Mouse (Mus musculus) neural tube, embryonic 11.5 days (tissue): ENCODE measurements at regions not wholly inside any gene's neighbourhood (a gene's known extent, or its start where the extent isn't known, plus 50 kb on each side); places are given as distances from the start of the nearest gene placed in this dataset.
A peak's percentile ranks its signal among the peaks of the same experiment; 100 is the strongest.

Experiments
- ATAC-seq: fragments of 200-750 bp; cut with Nextera tagmentation; 2 replicates; pipeline ENCODE4 v1.8.0; 2017; ENCODE audit warnings: moderate number of reproducible peaks, mild to moderate bottlenecking, moderate TSS enrichment, moderate library complexity; ENCODE audit not compliant: insufficient read depth, low FRiP score, low TSS enrichment
- DNase-seq: peaks from one replicate; pipeline ENCODE4 v3.0.0-alpha.2; 2015; ENCODE audit warnings: low spot score
- H3K27ac ChIP-seq: fragments of 300-500 bp; sonication (generic); 2 replicates; pipeline ENCODE4 v1.5.1; 2014; ENCODE audit warnings: low read depth, mild to moderate bottlenecking, low read length
- H3K27me3 ChIP-seq: fragments of 300-500 bp; sonication (generic); 2 replicates; pipeline ENCODE4 v1.6.1; 2014; ENCODE audit warnings: mild to moderate bottlenecking, low read length, mixed read lengths; ENCODE audit not compliant: control insufficient read depth, insufficient read depth
- H3K36me3 ChIP-seq: fragments of 300-500 bp; sonication (generic); 2 replicates; pipeline ENCODE4 v1.6.1; 2014; ENCODE audit warnings: mild to moderate bottlenecking, low read length, moderate library complexity, mixed read lengths; ENCODE audit not compliant: control insufficient read depth, insufficient read depth
- H3K4me1 ChIP-seq: fragments of 300-500 bp; sonication (generic); 2 replicates; pipeline ENCODE4 v1.6.1; 2014; ENCODE audit warnings: low read length, mixed read lengths; ENCODE audit not compliant: control insufficient read depth, insufficient read depth
- H3K4me2 ChIP-seq: fragments of 300-500 bp; sonication (generic); 2 replicates; pipeline ENCODE4 v1.6.1; 2014; ENCODE audit warnings: low read depth, mild to moderate bottlenecking, moderate library complexity
- H3K4me3 ChIP-seq: fragments of 300-500 bp; sonication (generic); 2 replicates; pipeline ENCODE4 v1.5.1; 2014; ENCODE audit warnings: low read depth, low read length
- H3K9ac ChIP-seq: fragments of 300-500 bp; sonication (generic); 2 replicates; pipeline ENCODE4 v1.6.1; 2014; ENCODE audit warnings: mild to moderate bottlenecking, low read length
- H3K9me3 ChIP-seq: fragments of 300-500 bp; sonication (generic); 2 replicates; pipeline ENCODE4 v1.6.1; 2016; ENCODE audit warnings: low read length; ENCODE audit not compliant: control insufficient read depth
- WGBS: fragments of 180-500 bp; shearing (Covaris S2); extraction: QIAGEN DNeasy Blood & Tissue Kit; methylation state at CpG from one replicate; pipeline ENCODE4 v1.1.7; 2014; 5-methylcytosine and 5-hydroxymethylcytosine counted together

DNA sequence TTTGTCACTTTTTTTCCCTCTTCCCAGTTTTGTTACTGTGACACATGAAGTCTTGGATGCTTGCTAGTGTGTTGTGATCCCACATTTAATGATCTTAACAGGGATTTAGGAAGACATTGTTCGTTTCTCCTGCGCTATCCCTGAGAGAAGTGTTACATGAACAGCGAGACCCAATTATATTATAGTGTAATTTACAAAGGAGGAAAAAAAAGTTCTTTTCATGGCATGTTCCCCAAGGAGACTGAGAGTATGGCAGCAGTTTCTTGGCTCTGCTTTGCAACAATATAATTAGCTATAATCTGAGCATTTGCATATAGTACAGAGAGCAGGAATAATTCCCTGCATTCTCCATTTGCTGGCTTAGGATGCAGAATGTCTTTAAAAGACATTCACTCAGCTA lies 168.6 kb downstream of the Insc start:
- Histone ChIP-seq H3K27me3 (no peaks in the 10 kb centered on the region), H3K9me3 (0 out of 2 replicates have a peak, but pooled peaks cover 3% of the 10 kb centered on the region), H3K4me3 (no peak overlapping the region), H3K9ac (no peak overlapping the region), H3K27ac (no peak overlapping the region), H3K4me2 (no peak overlapping the region), H3K36me3 (no peaks in the 10 kb centered on the region), H3K4me1 (no peaks in the 10 kb centered on the region)
- WGBS, result 94% methylated on average over 3 of the region's 3 CpGs
- no peak for DNase-seq
- ATAC-seq, result no peak

GRCm38 (mm10) chr7:114922155-114922554 lies 178.7 kb downstream of the Insc start:
- ATAC-seq (peak; percentile 73), DNase-seq (peak; percentile 78)
- no peak overlapping the region for H3K4me2 ChIP-seq
- H3K4me1 ChIP-seq, result no peaks in the 10 kb centered on the region
- H3K27me3 ChIP-seq, result no peaks in the 10 kb centered on the region
- no peak overlapping the region for H3K9ac ChIP-seq
- H3K9me3 ChIP-seq, result no peaks in the 10 kb centered on the region
- 9% methylated on average over 3 of the region's 3 CpGs for WGBS
- no peak overlapping the region for H3K27ac ChIP-seq
- H3K36me3 ChIP-seq, result no peaks in the 10 kb centered on the region
- H3K4me3 ChIP-seq, result no peak overlapping the region

- Histone ChIP-seq H3K27me3 (no peaks in the 10 kb centered on the region), H3K9ac (no peak overlapping the region), H3K9me3 (no peaks in the 10 kb centered on the region), H3K4me3 (no peak overlapping the region), H3K4me2 (no peak overlapping the region), H3K27ac (no peak overlapping the region), H3K36me3 (no peaks in the 10 kb centered on the region), H3K4me1 (no peaks in the 10 kb centered on the region)
- DNase-seq (no peak), ATAC-seq (no peak)
- WGBS, result 81% methylated on average over 8 of the region's 8 CpGs
These were observed 190.4 kb downstream of the Insc start for GRCm38 (mm10) chr7:114933861-114934260.

DNA sequence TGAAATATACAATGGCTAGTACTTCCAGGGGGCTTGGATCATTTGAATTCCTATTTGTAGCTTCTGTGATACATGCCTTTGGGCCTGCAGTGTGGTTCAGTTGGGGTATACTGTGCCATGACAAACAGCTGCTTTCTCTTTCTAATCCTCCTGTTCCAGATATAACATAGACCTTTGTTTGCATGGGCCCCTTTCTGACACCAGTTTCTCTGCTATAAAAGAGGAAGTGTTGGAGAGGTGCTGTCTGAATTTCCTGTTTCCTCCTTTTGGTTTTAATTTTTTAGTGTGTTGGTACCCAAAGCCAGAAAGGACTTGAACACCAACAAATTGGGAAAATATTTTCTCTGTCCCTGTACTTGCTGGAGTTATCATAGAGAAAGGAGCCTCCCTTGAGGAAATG lies 207.3 kb downstream of the Insc start:
- Histone ChIP-seq H3K4me1 (no peaks in the 10 kb centered on the region), H3K27ac (no peak overlapping the region)

DNA sequence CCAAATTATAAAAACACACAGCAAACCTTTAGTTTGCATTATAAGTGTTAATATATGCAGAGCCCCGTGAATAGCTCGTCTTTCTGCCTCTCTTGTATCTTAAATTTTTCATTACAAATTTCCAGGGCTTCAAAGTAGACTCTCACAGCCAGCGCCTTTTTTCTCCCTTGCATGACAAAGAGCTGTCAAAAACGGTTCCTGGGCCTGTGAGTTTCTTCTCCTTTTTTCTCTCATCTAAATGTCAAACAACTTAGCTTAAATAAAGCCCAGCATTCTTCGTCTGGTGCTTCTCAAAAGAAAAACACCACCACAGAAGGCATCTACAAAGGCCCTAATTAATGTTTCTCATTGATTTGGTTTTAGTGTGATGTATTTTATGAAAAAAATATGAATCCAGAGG lies 219.7 kb downstream of the Insc start:
- DNase-seq (no peak), ATAC-seq (no peak)
- 67% methylated on average over 5 of the region's 5 CpGs for WGBS
- H3K27ac ChIP-seq, result no peak overlapping the region
- no peak overlapping the region for H3K9ac ChIP-seq
- no peak overlapping the region for H3K4me2 ChIP-seq
- H3K4me3 ChIP-seq, result no peak overlapping the region
- no peaks in the 10 kb centered on the region for H3K4me1 ChIP-seq
- H3K27me3 ChIP-seq, result no peaks in the 10 kb centered on the region
- no peaks in the 10 kb centered on the region for H3K9me3 ChIP-seq
- H3K36me3 ChIP-seq, result no peaks in the 10 kb centered on the region

More for the DNA sequence above, 207.3 kb downstream of the Insc start:
- Histone ChIP-seq H3K27me3 (no peaks in the 10 kb centered on the region), H3K9me3 (no peaks in the 10 kb centered on the region), H3K9ac (no peak overlapping the region), H3K36me3 (no peaks in the 10 kb centered on the region), H3K4me2 (no peak overlapping the region), H3K4me3 (no peak overlapping the region)
- ATAC-seq, result no peak
- DNase-seq, result no peak

- Histone ChIP-seq H3K4me1 (no peaks in the 10 kb centered on the region), H3K4me3 (no peak overlapping the region), H3K9ac (no peak overlapping the region), H3K27me3 (no peaks in the 10 kb centered on the region), H3K4me2 (no peak overlapping the region), H3K27ac (no peak overlapping the region), H3K9me3 (no peaks in the 10 kb centered on the region), H3K36me3 (no peaks in the 10 kb centered on the region)
- WGBS, result 46% methylated on average over 2 of the region's 2 CpGs
- ATAC-seq (no peak), DNase-seq (no peak)
These were observed 222.4 kb downstream of the Insc start for GRCm38 (mm10) chr7:114965923-114966322.

- no peaks in the 10 kb centered on the region for H3K9me3 ChIP-seq
- ATAC-seq (no peak), DNase-seq (no peak)
- no peak overlapping the region for H3K27ac ChIP-seq
- H3K4me1 ChIP-seq, result no peaks in the 10 kb centered on the region
- no peak overlapping the region for H3K4me2 ChIP-seq
- H3K27me3 ChIP-seq, result no peaks in the 10 kb centered on the region
- WGBS, result 48% methylated on average over 2 of the region's 2 CpGs
- H3K36me3 ChIP-seq, result no peaks in the 10 kb centered on the region
- no peak overlapping the region for H3K9ac ChIP-seq
- no peak overlapping the region for H3K4me3 ChIP-seq
These were observed 243.0 kb downstream of the Insc start for GRCm38 (mm10) chr7:114986481-114986880.

DNA sequence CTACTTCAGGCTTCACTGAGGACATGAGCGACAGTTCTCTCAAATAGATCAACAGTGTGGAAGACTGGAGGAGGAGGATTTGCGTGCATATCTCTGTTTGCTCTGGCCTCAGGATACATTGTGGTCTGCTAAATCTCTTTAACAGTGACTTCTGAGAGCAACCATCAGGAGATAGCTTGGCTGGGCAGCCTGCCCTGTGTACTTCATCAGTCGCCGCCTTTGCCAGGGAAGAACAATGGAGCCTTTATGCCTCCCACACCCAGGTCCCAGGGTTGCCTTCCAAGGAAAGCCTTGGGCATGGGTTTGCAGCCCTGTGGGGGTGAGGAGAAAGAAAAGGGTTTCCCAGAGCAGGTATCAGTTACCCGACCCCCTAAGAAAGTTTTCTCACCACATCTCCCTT lies 247.8 kb downstream of the Insc start:
- H3K9me3 ChIP-seq, result no peaks in the 10 kb centered on the region
- H3K4me2 ChIP-seq, result no peak overlapping the region
- H3K27me3 ChIP-seq, result no peaks in the 10 kb centered on the region
- 70% methylated on average over 5 of the region's 5 CpGs for WGBS
- ATAC-seq (no peak), DNase-seq (no peak)
- no peak overlapping the region for H3K9ac ChIP-seq
- no peaks in the 10 kb centered on the region for H3K36me3 ChIP-seq
- H3K27ac ChIP-seq, result no peak overlapping the region
- no peak overlapping the region for H3K4me3 ChIP-seq
- no peaks in the 10 kb centered on the region for H3K4me1 ChIP-seq

DNA sequence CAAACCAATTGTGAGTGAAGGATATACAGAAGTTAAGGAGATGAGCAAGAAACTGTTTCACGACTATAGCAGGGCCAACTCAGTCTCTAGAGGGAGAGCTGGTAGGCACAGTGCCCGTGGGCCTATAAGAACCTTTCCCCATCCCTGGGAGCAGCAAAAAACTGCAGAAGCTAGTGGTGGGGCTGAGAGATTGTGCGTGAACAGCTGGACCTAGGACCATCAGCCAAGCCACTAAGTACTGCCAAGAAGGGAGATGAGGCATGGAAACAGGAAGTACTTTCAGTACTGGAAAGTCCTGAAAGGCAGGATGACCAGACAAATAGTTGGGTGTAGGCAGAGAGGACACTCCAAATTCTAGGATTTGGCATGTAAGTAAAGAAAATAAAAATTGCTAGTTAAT lies 248.9 kb downstream of the Insc start:
- Histone ChIP-seq H3K27ac (no peak overlapping the region), H3K4me2 (no peak overlapping the region), H3K36me3 (no peaks in the 10 kb centered on the region), H3K9ac (no peak overlapping the region), H3K9me3 (no peaks in the 10 kb centered on the region), H3K4me1 (no peaks in the 10 kb centered on the region), H3K4me3 (no peak overlapping the region), H3K27me3 (no peaks in the 10 kb centered on the region)
- WGBS, result 84% methylated on average over 3 of the region's 3 CpGs
- ATAC-seq (no peak), DNase-seq (no peak)
